Mouse (Mus musculus): ENCODE results near the gene Fam20a.
A peak's percentile ranks its signal among the peaks of the same experiment; 100 is the strongest.

Gene Fam20a

DNA sequence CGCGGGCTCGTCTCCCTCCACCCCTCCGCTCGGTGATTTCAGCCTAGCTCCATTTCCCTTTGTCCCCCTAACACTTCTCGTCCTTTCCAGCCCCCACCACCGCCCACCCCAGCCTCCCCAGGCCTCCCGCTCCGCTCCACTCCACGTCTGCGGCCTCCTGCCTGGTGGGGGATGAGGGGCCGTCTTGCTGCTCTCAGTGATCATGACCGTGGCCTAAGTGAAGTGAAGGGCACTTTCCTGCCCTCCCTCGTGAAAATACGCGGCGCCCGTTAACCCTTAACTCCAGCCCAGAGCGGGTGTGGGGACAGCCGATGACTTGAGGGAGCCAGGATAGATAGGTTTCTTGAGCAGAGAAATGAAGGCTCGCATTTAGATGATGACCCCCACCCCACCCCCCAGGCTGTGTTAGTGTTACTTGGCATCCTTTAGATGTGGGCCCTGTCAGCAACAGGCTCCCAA, 70.5 kb downstream of the Fam20a start:
- DNase-seq: peak; percentile 67

DNA sequence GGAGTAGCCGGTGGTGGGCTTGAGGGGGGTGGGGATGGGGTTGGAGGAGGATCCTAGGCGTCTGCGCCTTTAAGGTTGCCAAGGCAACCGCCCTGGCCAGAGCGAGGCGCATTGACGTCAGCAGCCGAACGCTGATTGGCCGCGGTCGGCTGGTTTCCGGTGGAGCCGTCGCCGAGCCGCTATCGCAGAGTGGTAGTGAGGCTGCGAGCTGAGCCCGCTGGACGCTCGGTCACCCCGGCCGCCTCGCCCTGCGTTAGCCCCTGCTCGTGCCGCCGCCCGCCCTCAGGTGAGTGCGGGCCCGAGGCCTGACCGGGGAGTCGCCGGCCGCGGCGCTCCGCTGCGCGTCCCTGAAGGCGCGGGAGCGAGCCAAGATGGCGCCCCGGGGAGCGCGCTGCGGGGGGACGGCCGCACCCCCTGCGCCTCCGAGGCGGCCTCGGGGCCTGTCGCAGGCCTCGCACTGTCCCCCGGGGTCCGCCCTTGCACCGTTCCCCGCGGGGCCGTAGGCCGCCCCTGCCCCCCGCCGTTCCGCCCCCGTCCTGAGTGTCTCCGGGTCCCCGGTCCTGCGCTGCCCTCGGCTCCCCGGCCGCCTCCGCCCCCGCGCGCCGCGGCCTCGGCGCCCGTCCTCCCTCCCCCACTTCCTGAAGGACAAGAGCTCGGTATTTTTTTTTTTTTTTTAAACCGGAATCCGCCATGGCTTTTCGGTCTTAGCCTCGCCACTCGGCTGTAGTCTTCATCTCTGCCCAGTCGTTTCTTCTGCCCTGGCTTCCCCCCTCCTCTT, 71.1 kb downstream of the Fam20a start:
- DNase-seq: peak; percentile 94

DNA sequence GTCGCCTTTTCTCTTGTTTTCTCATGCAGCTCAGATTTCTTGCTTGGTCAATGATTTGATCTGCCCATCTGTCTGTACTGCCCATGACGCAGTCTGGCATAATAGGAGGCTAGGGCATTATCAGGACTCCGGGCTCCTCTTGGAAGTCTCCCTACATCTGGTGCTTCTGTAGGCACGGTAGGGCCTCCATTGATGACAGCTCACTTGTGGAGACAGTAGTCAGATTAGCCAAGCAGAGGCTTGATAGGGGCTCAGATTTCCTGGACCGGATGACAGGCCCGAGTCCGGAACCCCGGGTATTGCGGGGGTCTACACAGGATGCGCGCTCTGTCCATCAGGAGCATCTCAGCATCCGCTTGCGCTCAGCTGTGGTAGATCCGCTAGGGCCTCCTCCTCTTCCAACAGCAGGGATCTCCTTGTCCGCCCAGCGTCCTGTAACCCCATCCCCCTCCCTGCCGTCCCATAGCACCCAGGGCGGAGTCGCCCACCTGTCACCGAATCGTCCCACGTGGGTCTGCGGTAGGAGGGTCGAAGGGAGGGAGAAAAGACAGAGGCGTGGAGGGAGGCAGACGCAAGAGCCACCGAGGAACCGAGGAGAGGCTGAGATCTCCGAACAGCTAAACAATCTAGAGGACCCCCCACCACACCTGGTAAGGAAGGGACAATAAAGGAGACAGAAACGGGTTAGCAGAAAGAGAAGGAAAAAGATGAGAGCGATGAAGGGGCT, 71.9 kb downstream of the Fam20a start:
- peak; percentile 96 for DNase-seq

DNA sequence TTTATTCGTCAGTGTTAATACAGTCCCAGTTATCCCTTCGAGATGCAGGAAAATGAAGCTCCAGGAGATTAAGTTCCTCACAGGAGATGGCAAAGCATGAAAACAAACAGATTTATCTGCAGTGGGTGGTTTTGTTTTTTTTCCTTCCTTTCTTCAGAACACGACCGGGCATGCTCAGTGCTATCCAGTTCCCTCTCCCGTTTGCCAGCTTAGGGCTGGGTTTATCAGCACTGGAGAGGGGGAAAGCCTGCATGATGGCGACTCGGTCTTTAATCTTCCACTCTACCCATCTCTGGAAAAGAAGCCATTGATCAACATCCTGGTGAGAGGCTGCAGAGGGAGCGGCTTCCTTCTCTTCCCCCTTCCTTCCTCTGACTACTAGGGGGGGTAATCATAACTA, 72.9 kb downstream of the Fam20a start, which contains the start of gene Prkar1a:
TSS of gene Prkar1a (plus strand) at position 200 of the 400 bp plus-strand sequence.
- peak; percentile 74 for DNase-seq

DNA sequence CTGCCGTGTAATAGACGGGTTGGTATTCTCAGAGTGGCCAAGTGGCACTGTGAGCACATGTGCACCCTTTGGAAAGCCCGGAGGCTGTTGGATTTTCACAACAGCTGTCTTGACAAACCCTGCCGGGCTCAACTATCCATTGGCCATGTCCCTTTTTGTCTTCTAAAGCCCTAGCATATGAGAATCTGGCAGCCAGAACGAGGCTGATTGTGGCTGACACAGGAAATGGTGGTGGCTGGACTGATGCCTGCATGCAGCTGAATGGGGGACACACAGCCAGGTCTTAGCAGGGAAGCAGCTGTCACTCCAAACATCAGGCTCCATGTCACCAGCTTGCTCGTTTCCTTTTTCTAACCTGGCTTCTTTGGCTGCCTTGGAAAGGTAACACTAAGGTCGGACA, 73.6 kb downstream of the Fam20a start:
- DNase-seq: peak; percentile 65

DNA sequence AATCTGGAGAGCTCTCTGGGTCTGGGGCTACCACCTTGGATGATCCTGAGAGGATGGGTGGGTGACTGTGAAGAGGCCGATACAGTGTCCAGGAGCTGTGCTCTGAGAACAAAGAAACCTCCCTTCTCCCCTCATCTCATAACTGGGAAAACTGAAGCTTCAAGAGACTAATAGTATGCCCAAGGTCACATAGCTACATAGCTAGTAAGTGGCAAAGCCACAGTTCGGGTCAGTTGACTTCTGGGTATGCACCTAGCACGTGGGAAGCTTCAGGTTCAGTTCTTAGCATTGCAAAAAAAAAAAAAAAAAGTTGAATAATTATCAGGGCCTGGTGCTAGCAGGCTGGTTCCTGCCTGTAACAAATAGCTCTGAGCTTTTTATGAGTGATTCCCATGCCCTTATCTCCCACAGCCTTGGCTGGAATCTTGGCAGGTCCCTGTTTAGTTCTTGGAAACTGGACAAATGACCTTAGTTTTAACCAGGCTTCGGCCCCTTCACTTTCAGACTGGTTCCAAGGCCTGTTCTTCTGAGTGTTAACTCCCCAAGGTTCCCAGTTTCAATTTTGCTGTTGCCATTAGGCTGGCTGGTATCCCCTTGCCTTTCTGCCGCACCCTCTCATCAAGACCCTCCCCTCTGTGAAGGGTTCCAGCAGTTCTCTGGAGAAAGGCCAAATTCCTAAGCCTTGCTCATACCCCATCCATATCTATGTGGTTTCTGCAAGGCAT, 80.4 kb downstream of the Fam20a start:
- no peak for DNase-seq

DNA sequence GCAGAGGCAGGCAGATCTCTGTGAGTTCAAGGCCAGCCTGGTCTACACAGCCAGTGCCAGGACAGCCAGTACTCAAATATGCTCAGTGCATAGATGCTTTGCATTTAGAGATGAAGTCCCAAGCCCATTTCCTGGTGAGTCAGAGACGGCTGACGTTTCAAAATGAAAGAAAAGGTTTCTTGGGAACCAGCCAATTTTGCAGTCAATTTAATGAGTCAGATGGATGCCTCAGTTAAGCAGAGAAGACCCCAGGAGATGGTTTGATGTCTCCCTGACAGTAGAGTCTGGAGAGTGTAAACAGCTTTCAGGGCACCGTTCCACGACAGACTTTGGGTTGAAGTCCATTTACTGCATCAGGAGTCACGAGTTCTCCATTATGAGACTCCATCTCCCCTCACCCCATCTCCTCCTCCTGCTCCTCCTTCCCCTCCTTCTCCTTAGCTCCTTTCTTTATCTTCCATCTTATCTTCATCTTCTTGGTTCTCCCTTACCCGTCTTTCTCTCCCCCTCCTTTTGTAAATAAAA, 86.1 kb downstream of the Fam20a start:
- no peak for DNase-seq

DNA sequence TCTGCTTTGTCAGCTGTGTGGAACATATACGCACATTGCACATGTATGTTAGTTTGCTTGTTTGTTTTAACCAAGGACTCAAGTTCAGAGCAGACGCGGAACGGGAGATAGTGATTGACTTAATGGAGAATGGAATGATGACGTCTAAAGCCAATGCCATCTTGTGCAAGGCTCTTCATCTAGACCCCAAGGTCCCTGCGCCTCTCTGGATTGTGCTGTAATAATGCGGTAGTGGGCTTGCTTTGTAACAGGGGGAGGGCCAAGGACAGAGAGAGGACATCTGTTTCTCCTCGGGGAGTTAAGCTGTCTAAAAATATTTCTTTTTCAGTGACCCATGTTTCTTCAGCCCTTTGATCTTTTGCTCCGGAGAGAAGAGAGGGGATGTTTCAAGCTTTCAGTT, 87.2 kb downstream of the Fam20a start:
- no peak for DNase-seq

DNA sequence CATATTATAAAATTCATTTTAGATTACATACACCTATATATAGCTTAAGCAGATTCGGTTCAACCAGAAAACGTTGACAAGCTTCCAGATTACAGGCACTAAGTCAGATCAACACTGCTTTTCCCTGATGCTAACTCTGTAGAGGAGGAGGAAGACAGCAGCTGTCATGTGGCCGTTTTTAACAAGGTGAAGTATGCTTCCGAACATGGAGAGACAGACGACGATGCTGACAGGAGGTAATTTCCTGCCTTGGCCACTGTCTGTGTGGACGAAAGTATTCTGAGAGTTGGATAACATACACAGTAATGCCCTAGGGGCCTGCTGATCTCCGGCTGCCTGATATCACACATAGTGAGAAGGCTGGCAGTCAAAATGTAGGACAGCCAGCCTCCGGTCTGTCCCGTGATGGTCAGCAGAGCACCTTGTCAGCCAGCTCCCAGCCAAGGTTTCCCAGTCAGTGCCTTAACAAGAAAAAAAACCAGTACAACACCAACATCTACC, 93.0 kb downstream of the Fam20a start:
- peak; percentile 68 for DNase-seq

DNA sequence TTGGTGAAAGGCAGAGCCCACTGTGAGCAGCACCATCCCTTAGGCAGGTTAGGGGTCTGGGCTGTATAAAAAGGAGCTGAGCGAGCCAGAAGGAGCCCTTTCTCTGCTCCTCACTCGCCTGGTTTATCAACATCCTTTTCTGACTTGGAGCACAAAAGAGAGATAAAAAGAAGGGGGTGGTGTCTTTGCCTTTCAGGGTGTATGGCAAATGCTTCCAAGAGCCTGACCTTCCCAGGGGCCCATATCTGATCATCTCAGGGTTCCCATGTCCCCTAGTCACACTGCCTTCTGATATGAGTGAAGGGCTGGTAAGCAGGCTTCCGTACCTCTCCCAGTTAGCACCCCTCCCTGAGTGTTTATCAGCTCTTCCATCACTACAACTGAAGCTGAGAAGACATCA, 94.0 kb downstream of the Fam20a start:
- DNase-seq: no peak

DNA sequence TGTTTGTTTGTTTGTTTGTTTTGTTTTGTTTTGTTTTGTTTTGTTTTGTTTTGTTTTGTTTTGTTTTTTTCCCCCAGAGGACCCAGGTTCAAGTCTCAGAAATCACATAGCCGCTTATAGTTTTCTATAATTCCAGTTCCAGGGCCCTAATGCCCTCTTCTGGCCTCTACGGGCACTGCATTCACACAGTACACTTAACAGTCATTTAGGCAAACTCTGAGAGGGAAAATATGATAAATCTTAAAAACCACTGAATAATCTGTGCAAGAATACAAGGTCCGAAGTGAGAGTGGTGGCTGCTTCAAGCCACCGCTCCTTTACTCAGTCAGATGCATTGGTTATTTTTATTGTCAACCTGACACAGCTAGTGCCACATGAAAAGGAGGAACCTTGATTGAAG, 94.4 kb downstream of the Fam20a start:
- DNase-seq: no peak

DNA sequence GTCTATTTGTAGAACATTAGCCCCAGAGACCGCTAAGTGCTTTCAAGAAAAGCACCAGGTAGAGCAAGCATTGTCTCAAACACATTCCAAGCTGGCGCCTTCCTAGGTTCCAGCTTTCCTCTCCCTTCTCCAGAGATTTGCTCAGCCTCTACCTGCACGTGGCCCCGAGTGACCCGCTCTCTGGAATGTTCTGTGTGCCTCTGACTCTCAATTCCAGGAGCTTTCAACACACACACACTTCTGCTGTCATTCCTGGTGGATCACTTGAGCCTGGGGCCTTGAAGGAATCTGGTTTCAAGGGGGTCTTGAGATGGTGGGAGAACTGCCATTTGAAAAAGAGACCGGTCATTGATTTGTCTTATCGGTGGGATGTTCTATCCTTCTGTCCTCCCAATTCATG, 98.8 kb downstream of the Fam20a start:
- no peak for DNase-seq

DNA sequence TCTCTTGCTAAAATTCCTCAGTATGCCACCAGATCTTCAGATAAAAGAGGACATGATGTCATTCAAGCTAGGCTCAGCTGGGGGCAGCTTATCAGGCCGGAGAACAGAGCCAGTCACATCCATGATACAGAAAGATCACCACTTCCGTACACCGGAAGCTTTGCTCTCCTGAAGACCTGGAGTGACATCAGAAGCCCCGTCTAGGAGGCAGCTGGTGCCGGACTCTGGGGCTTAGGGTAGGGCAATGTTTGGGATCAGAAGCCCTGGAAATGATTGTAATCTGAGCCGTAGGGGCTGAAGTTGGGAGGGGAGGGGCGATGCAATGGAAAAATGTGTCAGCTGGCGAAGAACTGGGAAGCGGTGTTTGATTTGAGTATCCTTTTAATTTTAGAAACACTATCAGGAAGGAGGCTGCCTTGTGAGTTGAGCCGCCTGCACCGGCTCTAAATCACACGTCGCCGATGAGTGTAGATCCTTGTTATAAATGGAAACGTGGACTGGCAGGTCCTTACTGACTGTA, 99.5 kb downstream of the Fam20a start:
- DNase-seq: no peak

DNA sequence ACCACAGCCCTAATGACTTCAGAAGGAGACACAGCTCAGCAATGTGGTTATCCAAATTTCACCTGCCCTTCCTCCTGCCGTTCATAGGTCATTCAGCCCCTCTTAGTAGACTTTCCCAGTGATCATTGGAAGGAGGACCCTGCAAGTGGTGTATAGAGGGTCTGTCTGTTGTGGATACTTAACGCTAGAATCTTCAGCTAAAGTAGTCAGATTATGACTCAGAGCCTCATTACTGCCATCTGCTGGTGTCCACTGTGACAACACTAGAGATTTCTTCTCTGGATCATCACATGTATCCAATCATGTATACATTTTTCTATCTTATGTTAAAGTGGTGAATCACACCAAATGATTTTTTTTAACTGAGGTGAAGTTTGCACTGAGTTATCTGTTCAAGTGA, 100.9 kb downstream of the Fam20a start:
- no peak for DNase-seq

DNA sequence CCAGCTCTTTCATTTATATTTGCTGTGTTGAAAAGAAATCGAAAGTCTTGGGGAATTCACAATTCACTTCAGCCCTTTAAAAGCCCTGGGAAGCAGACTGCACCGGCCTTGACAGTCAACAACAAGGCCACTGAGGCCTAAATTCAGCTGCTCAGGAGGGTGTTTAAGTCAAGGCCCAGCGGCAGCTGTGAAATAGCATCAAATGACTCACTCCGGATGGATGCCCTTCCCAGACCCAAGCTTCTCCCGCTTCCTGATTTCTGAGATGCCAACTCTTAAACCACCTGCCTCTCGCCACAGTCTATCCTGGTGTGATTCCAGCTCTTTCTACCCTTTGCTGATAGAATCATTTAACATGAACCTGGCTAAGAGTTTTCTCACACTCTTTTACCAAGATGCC, 101.7 kb downstream of the Fam20a start:
- no peak for DNase-seq
